In the genomic region with DNA sequence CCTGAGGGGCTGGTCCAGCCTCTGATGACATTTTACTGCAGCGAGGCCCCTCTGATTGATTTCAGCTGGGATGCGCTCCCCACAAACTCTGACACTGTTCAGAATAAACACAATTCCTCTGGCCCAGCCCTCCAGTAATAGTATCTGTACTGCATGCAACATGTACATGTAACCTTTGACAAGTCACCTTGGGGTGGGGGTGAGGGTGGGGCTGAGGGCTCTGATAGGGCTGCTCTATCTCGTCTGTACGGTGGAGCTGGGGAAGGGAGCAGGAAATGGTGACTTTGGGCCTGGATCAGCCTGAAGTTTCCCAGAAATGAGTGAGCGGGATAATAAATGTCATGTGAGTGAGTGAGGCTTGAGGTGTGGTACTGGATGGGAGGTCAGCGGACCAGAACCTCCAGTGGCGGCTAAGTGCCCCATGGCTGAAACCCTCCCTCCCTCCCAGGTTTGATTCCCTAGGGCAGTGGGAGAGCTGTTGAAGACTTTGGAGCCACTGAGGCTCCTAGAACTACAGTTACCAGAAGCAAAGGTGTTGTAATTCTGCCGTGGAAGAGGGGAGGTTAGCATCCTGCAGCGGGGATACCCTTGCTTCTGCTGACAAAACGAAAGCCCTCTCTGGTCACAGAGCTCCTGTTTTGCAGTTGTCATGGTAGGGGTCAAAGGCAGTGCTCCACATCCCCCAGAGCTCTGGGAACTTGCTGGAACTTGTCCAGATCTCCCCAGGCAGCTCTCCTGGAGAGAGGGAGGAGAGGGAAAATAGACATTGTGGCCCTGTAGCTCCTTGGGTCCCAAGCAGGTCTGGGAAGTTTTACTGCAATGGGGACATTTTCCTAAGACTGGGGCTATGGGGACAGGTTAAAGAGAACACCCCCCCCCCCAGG, we compare ENCODE assay signal across 9 mouse cellular contexts.
A peak's percentile ranks its signal among the peaks of the same experiment; 100 is the strongest.
DNase-seq lines count a peak whose midpoint lies in the region; ATAC-seq and TF ChIP-seq lines count a peak whose summit lies in the region.
"Had no signal": no experiment of that assay in that cellular context is flagged by ENCODE, and none has a peak within 500 bp of the region (broad histone marks: within the 10 kb centered on the region; RNA-seq: fewer than 3 reads in every experiment).

No protein-coding gene starts in this region.

- H3K9me3 ChIP-seq in heart, embryonic 10.5 days, result no peaks in the 10 kb centered on the region
- no peaks in the 10 kb centered on the region for H3K9me3 ChIP-seq in hindbrain, embryonic 16.5 days (ENCODE audit: control insufficient read depth, low read length)
- H3K9me3 ChIP-seq in midbrain, embryonic 12.5 days, result no peaks in the 10 kb centered on the region

- TF ChIP-seq CTCF in heart, adult 2 months (IDR thresholded peaks at IDR 0.05), result no peak

- 64% methylated on average over 10 of the region's 10 CpGs for WGBS in heart, embryonic 10.5 days
- 65% methylated on average over 10 of the region's 10 CpGs for WGBS in heart, adult 2 months
- WGBS in hindbrain, embryonic 16.5 days, result 69% methylated on average over 10 of the region's 10 CpGs
- 78% methylated on average over 10 of the region's 10 CpGs for WGBS in midbrain, embryonic 12.5 days

- TF ChIP-seq EP300 in heart, adult 2 months (IDR thresholded peaks at IDR 0.05; ENCODE audit: insufficient read depth, low read depth, low read length), result no peak

- peaks cover 37% of the 10 kb centered on the region for H3K36me3 ChIP-seq in heart, embryonic 10.5 days
- no peaks in the 10 kb centered on the region; the same call in 1 of the 2 replicates for H3K36me3 ChIP-seq in heart, adult 2 months (ENCODE audit: control insufficient read depth, insufficient read depth, low read length)
- no peaks in the 10 kb centered on the region for H3K36me3 ChIP-seq in hindbrain, embryonic 16.5 days (ENCODE audit: control insufficient read depth, insufficient read depth, low read length)
- H3K36me3 ChIP-seq in midbrain, embryonic 12.5 days, result peaks cover 40% of the 10 kb centered on the region

- peaks cover 7% of the 10 kb centered on the region for H3K79me2 ChIP-seq in heart, adult 2 months (replicated peaks; ENCODE audit: control insufficient read depth, insufficient read depth, low read length)

- peak overlapping the region; percentile 80; the same call in 1 of the 2 replicates for H3K27ac ChIP-seq in heart, embryonic 10.5 days
- no peak overlapping the region; the same call in 1 of the 2 replicates for H3K27ac ChIP-seq in heart, adult 2 months
- peak overlapping the region; percentile 37 for H3K27ac ChIP-seq in hindbrain, embryonic 16.5 days (ENCODE audit: low read depth, low read length)
- H3K27ac ChIP-seq in midbrain, embryonic 12.5 days (replicated peaks), result peak overlapping the region; percentile 70

- no peak overlapping the region for H3K9ac ChIP-seq in heart, adult 2 months (ENCODE audit: low read depth, low read length)
- H3K9ac ChIP-seq in hindbrain, embryonic 16.5 days (ENCODE audit: low read depth, low read length), result peak overlapping the region; percentile 53
- peak overlapping the region; percentile 34; the same call in 1 of the 2 replicates for H3K9ac ChIP-seq in midbrain, embryonic 12.5 days (replicated peaks)

- ATAC-seq in hindbrain, embryonic 16.5 days, result no peak
- ATAC-seq in midbrain, embryonic 12.5 days (ENCODE audit: low FRiP score, low read depth), result no peak

- TF ChIP-seq POLR2A in heart, adult 2 months (IDR thresholded peaks at IDR 0.05; ENCODE audit: insufficient read depth, low read depth, low read length), result no peak

- H3K4me1 ChIP-seq in heart, embryonic 10.5 days, result peaks cover 96% of the 10 kb centered on the region
- peaks cover 30% of the 10 kb centered on the region for H3K4me1 ChIP-seq in heart, adult 2 months (ENCODE audit: control insufficient read depth, insufficient read depth, low read length)
- peaks cover 69% of the 10 kb centered on the region for H3K4me1 ChIP-seq in hindbrain, embryonic 16.5 days (ENCODE audit: control insufficient read depth, insufficient read depth, low read depth, low read length)
- H3K4me1 ChIP-seq in midbrain, embryonic 12.5 days, result peaks cover 74% of the 10 kb centered on the region

- no peak overlapping the region for H3K4me3 ChIP-seq in heart, embryonic 10.5 days
- no peak overlapping the region for H3K4me3 ChIP-seq in heart, adult 2 months
- H3K4me3 ChIP-seq in hindbrain, embryonic 16.5 days (ENCODE audit: low read length), result peak overlapping the region; percentile 61; the same call in 1 of the 2 replicates
- H3K4me3 ChIP-seq in midbrain, embryonic 12.5 days, result no peak overlapping the region
- H3K4me3 ChIP-seq: gastrocnemius, adult 2 months had no signal

- H3K27me3 ChIP-seq in heart, embryonic 10.5 days (ENCODE audit: insufficient read depth, poor library complexity, severe bottlenecking), result no peaks in the 10 kb centered on the region
- H3K27me3 ChIP-seq in heart, adult 2 months (ENCODE audit: control insufficient read depth, insufficient read depth, low read length), result no peaks in the 10 kb centered on the region
- H3K27me3 ChIP-seq in hindbrain, embryonic 16.5 days (replicated peaks; ENCODE audit: control insufficient read depth, insufficient read depth, low read length), result no peaks in the 10 kb centered on the region
- no peaks in the 10 kb centered on the region for H3K27me3 ChIP-seq in midbrain, embryonic 12.5 days

- peak overlapping the region; percentile 80 for H3K4me2 ChIP-seq in hindbrain, embryonic 16.5 days (ENCODE audit: low read length)
- peak overlapping the region; percentile 92; the same call in 1 of the 2 replicates for H3K4me2 ChIP-seq in midbrain, embryonic 12.5 days (replicated peaks)

- no peak for DNase-seq in heart, embryonic 10.5 days (ENCODE audit: low spot score)
- DNase-seq in heart, adult 2 months, result no peak
- DNase-seq in ZHBTc4 (ENCODE audit: low read depth, low spot score), result peak; percentile 33
- DNase-seq in T-cell, adult 2 months (ENCODE audit: low spot score), result no peak
- DNase-seq in layer of hippocampus, adult 11-12 months (ENCODE audit: low spot score), result no peak
- no peak for DNase-seq in adrenal gland, adult 2 months
- DNase-seq: gastrocnemius, adult 2 months had no signal

- intact Hi-C loops in heart, adult 2 months (cut with DNase I), result no loop called here
